Mouse (Mus musculus): ENCODE measurements at regions not wholly inside any gene's neighbourhood (a gene's known extent, or its start where the extent isn't known, plus 50 kb on each side); places are given as distances from the start of the nearest gene placed in this dataset.
"Not testable (repeated sequence)": the region's sequence is repeated elsewhere in the genome, so short reads cannot be mapped to it uniquely, and the experiment has no call there.

DNA sequence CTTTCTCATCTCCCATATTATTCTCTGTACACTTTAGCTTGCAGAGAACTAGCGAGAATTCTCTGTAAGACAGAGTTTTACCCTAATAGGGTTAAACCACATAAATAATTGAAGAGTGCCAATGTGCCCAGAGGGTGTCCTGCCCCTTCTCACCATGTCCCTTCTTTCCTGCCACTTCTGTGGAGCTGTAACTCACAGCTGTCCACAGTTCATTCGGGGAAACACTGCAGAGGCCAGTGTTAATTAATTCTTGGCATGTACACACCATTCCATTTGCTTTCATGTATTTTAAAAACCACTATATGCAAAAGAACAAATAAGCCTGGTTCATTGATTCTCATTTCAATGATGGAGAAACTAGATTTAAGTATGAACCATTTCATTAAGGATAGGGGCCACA is 787.8 kb downstream of the Ets1 start:
- DNase-seq (ENCODE audit: low read depth, low spot score), result no peak

DNA sequence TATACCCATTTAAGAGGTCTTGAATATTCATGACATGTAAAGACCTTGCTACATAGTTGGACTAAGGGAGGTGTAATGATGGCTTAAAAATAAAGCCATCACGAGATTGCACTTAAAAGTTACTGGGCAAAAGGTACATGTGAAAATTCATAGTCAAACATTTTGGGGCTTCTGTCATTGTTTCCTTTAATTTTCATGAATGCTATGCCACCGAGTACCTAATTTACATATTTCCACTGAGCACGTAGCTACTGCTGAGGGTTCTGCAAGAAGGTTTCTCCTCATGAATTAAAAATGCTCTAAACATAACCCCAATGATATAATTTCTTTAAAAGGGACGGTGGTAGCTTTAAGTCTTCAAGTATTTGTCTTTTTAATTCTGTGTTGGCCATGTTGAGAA is 800.4 kb downstream of the Ets1 start:
- DNase-seq (ENCODE audit: low read depth, low spot score), result no peak

DNA sequence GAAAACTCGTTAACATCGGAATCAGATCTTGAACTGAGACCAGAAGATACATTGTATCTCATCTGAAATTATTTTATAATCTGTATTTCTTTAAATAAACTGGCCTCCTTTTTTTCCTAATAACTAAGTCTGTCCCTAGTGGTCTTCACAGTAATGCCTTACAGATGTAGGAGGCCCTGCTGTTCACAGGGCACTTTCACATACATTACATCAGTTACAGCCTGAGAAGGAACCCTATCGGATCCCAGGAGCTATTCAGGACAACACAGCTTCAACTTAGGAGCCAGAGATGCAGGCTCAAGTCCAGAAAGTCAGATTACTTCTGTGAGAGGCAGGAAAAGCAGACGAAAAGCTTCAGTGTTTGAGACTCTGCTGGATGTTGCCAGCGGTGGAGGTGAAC is 806.2 kb downstream of the Ets1 start:
- no peak for DNase-seq (ENCODE audit: low read depth, low spot score)

DNA sequence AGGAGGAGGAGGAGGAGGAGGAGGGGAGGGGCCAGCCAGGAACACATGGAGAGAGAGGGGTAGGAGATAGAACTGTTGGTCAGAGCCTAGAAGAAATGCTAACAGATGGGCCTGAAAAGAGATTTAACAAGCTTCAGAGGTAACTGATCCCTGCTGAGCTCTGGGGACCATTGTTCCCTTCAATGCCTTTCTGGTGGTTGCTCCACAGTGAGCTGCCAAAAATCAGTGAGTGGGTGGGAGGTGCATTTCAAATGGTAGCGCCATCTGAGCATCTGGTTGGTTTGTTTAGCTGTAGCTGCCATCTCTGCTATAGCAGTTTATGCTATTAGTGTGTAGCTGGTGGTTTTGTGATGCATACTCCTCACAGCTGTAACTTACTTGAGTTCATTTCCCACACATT is 809.9 kb downstream of the Ets1 start:
- DNase-seq (ENCODE audit: low read depth, low spot score), result no peak

DNA sequence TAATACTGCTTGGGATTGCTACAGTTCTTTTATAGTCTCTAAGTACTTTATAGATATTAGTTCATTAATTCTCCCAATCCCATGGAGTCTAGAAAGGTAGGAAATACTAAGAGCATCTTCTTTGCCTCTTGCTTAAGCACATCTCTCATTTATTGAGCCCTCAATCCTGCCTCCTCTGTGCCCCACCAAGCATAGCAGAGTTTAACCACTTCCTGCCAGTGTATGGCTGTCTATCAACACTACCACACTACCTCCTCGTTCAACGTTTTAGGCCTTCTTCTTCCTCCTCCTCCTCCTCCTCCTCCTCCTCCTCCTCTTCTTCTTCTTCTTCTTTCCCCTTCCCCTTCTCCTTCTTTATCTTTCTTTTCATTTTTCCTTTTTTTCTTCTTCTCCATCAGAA is 839.1 kb downstream of the Ets1 start:
- no peak for DNase-seq (ENCODE audit: low read depth, low spot score)

DNA sequence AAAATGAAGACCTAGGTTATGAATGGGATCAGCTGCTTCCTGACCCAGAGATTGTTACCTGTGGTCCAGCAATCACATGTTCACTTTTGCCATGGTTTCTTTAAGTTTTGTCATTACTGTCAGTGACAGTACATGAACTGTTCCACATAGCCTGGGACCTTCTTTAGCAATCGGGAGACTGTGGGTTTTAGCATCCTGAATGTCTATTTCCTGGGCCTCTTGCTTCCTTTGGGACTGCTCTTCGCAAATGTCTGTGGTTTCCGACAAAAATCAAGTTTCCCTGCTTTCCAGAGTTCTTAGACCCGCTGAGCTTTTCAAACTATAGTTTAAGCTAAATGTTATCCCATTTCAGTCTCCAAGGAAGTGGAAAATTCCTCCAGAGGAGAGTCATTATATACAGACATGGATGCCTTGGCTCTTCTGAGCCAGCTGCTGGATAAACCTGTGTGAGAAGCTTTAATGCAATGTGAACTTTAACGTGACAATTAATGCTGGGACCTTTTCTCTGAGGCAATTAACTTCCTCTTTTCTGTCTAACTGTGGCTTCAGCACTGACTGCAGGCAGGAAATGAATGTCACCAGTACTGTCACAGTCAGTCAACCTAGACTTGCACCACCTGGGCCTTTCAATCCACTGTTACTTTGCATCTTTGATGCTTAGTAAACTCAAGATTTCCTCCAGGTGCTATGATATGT is 847.0 kb downstream of the Ets1 start:
- no peak for DNase-seq (ENCODE audit: low read depth, low spot score)

DNA sequence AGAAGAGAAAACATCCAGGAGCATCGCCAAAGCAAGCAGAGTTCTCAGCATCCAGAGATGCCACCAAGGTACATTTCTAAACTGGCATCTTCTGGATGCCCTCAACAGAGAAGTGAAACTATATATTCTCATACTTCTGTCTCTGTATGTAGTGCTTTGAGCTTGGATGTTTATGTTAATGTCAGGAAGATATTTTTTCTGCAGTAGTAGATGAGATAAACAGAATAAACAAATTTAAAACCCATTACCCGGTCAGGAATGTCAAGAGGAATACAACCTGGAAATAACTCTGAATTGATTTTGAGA is 847.5 kb downstream of the Ets1 start:
- DNase-seq (ENCODE audit: low read depth, low spot score), result no peak

DNA sequence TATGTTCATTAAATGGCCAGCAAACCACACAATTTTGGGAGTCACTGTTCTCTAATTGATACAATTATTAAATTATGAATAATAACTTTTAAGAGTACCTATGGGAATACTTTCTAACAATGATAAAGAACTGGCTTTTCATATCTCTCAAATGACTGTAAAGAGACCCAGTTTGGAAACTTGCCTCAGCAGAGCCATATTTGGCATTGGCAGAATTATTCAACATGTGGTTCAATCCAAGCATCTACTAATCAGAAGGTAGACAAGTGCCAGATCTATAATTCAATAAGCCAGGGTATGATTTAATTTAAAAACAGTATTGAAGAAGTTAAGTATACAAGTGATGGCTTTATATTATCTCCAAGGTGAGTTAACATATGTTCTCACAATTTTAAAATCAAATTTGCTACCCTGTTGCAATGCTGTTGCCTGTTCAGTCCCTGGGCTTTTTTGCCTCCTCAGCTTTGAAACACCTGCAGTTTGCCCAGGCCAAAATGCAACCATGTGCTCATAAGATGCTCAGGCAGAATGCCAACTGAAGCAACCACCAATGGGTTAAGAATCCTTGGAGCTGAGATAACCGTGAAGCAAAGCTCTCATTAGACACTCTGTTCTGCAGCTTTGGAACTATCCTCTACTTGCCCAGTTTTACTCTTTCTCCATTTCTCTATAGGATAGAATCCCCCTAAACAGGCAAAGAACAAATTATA is 897.2 kb downstream of the Ets1 start:
- no peak for DNase-seq (ENCODE audit: low read depth, low spot score)

DNA sequence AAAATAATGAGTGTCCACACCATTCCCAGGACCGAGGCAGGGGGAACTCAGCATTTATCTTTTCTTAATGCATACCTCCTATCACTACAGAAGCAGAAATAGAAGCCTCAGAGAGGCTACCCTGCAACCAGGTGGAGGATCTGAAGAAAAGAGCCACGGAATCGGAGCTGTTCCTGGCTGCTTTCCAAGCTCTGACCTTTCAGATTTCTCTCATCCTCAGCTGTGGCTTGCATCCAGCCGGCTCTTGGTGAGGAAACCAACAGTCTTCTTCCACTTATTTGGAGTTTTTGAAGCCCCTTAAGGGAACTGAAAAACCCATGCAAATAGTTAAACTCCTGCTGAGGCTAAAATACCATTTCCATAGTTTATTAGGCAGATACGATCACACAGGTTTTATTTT is 907.3 kb downstream of the Ets1 start:
- no peak for DNase-seq (ENCODE audit: low read depth, low spot score)

DNA sequence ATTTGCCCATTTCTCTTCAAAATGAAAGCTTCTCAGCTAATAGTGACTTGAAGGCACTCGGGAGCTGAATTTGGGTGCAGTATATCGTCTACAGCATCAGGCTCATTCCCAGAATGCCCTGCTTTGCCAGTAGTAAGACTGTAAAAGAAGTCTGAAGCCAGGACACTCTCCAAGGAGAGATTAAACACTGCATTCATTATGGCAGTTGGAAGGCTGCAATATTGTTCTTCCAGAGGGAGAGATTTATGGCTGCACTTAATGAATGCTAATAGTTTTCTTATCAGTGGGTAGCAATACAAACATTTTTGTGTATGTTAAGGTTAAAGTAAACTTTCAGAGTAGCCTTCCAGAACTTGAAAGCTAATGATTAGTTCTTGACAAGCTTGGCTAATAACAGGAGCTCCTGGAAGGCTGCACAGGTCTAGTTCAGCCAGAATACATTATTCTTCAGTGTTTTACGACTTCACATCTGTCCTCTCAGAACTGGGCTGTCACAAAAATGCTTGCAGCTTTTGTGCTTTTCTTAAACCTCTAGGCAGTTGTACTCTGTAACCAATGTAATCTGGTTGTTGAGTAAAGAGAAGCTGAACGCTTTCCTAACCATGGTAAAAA is 910.2 kb downstream of the Ets1 start:
- no peak for DNase-seq (ENCODE audit: low read depth, low spot score)

DNA sequence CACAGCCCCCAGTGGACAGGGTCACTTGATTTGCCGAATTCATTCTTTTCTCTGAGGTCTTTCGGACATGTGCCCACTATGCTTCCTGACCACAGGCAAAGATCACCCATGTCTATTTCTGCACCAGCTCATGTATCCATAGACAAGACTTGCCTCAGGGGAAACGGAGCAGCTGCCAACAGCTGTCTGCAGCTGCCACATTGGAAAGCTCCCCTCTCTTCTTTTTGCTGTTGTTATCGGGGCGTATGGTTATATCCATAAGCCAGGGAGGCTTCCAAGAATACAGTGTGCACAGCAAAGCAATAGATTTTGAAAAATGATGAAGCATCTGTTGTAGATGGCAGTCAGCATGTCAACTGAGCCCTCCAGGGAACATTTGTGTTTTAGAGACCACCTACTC is 913.4 kb downstream of the Ets1 start:
- no peak for DNase-seq (ENCODE audit: low read depth, low spot score)

DNA sequence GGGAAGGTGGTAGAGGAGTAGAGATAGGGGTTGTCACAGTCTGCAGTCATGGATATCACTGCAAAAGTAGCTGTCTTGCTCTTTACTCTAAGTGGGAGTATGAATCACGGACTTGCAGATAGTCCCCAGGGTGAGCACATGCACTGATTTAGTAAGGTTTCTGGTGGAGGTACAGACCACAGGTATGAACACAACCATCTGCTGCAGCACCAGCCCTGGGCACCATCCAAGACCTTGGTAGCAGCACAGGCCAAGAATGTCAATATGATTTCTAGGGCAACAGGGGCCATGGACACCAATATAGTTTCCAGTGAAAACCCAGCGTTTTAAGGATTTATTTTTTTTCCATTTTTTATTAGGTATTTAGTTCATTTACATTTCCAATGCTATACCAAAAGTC is 913.7 kb upstream of the Kirrel3 start:
- DNase-seq (ENCODE audit: low read depth, low spot score), result no peak

DNA sequence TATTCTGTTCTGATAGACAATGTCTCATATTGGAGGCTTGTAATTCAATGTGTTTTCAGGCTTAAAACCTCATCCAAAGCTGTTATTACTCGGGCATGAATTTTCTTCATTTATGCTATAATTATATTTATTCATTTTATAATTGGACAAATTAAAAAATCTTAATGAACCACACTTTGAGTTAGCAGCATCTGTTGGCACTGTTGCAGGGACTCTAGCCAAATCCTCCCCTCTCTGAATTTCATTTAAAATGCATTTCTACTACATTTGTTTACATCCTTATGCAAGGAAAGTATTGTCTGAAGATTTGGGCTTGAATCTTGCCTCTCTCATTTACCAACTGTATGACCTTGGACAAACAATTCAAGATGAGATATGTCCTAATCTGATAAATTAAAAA is 874.2 kb upstream of the Kirrel3 start:
- no peak for DNase-seq (ENCODE audit: low read depth, low spot score)

DNA sequence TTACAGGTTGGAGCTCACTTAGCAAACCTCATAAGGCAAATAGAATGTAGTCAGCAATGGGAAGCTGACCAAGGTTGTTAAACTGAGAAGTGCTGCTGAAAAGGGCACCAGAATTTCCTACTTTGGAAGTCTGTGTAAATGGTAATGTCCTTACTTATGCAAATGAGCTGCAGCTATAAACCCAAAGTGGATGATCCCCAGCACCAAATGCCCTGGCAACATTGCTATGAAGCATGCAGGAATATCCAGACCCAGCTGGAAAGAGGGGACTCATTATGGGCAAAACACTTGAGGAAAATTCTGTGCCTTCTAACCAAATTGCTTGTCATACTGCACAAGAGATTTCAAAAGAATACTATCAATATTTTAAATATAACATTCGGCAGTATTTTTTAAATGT is 861.3 kb upstream of the Kirrel3 start:
- DNase-seq (ENCODE audit: low read depth, low spot score), result no peak

DNA sequence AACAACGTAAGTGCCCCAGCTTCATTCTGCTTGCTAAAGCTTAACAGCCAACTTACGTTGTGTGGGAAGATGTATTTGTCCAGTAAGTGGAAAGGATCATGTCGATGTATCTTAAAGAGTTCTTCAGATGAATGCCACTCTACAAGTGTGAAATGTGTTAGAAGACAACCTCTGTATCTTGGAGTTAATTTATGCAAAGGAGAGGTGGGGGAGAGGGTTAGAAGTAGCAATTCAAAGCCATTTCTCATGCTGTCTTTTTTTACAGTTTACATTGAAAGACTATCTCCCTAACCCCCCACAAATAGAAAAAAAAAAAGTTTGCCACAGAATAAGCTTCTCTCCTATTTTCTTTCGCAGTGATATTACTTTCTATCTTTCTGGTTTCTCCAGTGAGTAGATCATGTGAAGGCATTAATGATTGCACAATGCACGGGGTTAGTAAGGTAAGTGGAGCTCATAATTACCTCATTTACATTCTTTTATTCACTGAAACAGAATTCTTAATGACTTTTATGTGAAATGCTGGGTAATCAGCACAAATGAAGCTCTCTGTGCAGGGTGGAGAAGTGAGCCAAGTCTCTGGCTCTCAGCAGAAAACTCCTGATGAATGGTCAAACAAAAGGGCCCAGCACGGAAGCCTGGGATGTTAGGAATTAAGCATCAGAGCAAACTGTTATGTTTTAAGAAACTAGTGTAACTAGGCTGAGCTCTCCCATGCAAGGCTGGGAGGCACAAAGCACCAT is 855.8 kb upstream of the Kirrel3 start:
- no peak for DNase-seq (ENCODE audit: low read depth, low spot score)

DNA sequence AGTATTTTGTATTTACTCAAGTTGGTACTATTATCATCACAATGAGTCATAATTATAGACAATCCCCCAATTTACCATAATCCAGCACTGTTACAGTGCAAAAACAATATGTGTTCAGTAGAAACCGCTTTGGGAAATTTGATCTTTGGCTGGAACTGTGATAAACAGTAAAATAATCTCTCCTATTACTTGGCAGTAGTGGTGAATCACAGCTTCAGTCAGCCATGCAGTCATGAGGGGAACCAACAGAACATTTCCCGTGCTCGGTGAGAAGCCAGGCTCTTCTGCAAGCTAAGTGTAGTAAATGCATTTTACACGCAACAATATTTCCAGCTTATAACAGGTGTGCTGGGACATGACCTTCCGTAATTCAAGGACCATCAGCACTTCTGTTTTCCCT is 822.7 kb upstream of the Kirrel3 start:
- no peak for DNase-seq (ENCODE audit: low read depth, low spot score)

DNA sequence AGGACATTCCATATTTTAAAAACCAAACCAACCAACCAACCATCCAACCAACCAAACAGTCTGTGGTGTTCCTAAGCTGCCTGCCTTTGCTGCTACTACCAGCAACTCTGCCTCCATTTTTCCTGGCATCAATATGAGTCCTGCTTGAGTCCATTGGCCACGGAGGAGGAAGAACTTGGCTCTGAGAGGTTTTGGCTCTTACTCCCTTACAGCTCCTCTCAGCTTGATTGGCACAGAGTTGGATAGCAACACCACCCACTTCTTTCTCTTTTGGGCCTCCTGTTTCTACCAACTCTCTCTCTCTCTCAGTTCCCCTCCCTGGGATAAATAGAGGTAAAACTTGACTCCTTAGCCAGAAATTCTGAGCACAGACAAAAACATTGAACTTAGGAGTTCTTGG is 804.6 kb upstream of the Kirrel3 start:
- no peak for DNase-seq (ENCODE audit: low read depth, low spot score)

DNA sequence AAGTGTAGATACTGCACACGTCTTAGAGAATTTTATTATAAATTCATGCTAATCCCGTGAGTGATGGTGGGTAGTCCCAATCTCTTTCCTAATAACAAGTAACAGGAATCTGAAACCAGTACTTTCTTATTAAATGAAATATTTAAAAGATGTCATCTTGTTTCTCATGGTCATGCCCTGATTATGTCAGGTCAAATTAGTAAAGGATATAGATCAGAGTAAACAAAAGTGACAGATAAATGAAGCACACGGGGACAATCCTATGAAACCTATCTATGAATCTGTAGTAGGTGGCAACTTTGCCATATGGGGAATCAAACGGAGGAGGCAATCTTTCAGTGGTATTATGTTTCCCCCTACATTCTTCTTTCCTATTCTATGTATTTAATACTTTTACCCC is 794.0 kb upstream of the Kirrel3 start:
- no peak for DNase-seq (ENCODE audit: low read depth, low spot score)

DNA sequence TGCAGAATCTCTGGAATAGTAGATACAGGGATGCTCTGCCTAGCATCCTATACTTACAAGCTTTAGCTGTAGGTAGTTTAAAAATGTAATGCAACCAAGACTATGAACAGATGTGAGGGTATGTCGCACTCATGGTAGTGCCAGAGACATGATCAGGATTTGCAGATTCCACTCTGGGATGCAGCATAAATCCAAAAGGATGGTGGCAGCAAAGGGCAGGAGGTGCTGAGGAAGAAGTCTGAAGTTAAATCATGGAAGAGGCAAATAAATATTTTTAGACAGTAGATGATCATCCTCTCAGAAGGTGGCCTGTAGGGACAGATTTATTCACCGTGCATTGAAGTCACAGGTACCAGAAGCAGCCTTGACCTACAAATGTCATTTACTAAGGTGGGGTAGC is 768.1 kb upstream of the Kirrel3 start:
- DNase-seq (ENCODE audit: low read depth, low spot score), result no peak

DNA sequence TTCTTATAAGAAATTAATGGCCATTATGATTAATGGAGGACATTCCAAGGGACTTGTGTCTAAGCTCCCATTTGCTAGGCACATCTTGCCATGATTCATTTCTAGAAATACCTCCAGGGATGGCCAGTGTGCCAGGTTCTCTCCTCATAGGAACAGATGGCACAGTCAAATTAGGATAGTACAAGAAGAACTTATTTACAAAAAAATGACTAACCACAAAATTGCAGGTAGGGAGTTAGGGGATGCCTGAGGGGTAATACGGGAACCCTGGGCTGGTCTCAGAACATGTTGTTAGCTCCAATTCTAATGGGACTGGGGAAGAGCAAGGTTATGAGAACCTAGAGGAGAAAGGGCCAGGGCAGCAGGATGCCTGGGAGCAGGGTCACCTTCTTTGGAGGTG is 760.9 kb upstream of the Kirrel3 start:
- no peak for DNase-seq (ENCODE audit: low read depth, low spot score)

DNA sequence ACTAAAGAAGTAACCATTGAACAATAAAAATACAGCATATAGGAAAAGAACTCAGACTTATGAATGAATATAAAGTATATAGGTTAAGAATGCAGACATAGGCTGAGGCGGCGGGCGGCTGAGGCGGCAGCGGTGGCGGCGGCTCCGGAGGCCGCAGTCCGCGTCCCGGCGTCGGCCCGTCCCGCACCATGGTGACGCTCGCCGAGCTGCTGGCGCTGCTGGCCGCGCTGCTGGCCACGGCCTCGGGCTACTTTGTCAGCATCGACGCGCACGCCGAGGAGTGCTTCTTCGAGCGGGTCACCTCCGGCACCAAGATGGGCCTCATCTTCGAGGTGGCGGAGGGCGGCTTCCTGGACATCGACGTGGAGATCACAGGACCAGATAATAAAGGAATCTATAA is 757.6 kb upstream of the Kirrel3 start:
- DNase-seq (ENCODE audit: low read depth, low spot score), result not testable (repeated sequence)

DNA sequence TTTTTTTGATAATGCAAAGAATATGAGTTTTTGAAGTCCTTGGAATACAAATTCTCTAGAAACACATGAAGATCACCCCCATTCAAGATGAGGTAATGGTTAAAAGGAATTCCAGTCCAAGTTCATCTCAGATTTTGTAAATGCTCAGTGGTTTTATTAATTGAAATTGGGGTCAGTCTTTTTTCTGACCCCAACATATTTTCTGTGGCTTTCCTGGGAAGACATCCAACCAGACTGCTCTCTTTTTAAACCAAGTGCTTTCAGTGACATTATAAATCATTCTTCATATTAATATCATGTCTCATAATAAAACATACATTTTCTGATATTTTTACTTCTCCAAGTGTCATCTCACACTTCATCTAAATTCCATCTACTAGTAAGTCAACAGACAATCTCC is 725.0 kb upstream of the Kirrel3 start:
- DNase-seq (ENCODE audit: low read depth, low spot score), result no peak

DNA sequence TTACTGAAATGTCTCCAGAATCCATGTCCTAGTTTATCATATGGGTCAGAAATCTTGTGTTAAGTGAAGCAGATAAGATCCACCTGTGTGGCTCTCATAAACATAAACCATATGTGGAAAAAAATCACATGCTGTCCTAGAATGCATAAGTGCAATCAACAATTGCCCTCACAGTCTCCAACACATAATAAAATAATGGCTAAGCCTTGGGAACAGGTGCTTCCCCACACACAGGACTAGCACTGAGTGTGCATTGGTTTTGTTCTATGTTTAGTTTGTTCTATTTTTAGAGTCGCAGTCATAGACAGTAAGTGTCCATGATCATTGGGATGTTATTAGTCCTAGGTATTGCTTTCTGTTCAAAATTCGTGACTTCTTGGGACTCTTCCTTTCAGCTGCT is 719.5 kb upstream of the Kirrel3 start:
- DNase-seq (ENCODE audit: low read depth, low spot score), result no peak

Data from ZHBTc4 (cell line).